Mouse (Mus musculus): ENCODE data around the gene Tusc2.

- no peak for TF ChIP-seq CTCF (IDR thresholded peaks at IDR 0.05)
- no peak for TF ChIP-seq POLR2A (IDR thresholded peaks at IDR 0.05; ENCODE audit: insufficient read depth, low read depth, low read length)
- no peak for TF ChIP-seq EP300 (IDR thresholded peaks at IDR 0.05; ENCODE audit: insufficient read depth, low read depth, low read length)
Measured at GRCm38 (mm10) chr9:107599433-107599832, 36.4 kb downstream of the Tusc2 start.

Data from heart, adult 2 months (tissue).